9 mouse cellular contexts compared by ENCODE assay signal in genomic region chr4:138972139-138972826, GRCm38 (mm10). TPM values are rescaled to one million over a fixed set of nuclear protein-coding genes. Genes with fewer than 3 reads are reported as not detected.
A peak's percentile ranks its signal among the peaks of the same experiment; 100 is the strongest.
DNase-seq lines count a peak whose midpoint lies in the region; ATAC-seq lines count a peak whose summit lies in the region.
"Had no signal": no experiment of that assay in that cellular context is flagged by ENCODE, and none has a peak within 500 bp of the region (broad histone marks: within the 10 kb centered on the region; RNA-seq: fewer than 3 reads in every experiment).

No protein-coding gene starts in this region.

- 13% methylated on average over 20 of the region's 20 CpGs for WGBS in heart, embryonic 15.5 days
- 13% methylated on average over 20 of the region's 20 CpGs for whole genome bisulfite sequencing in lung, embryonic 16.5 days

- H3K36me3 ChIP-seq in heart, embryonic 15.5 days: no peaks in the 10 kb centered on the region
- H3K36me3 ChIP-seq in lung, embryonic 16.5 days (ENCODE audit: control insufficient read depth, insufficient read depth, low read length): no peaks in the 10 kb centered on the region

- peak overlapping the region; percentile 60 for H3K4me3 ChIP-seq in heart, embryonic 15.5 days
- H3K4me3 ChIP-seq in lung, embryonic 16.5 days (ENCODE audit: low read length): peak overlapping the region; percentile 71

- DNase-seq in CD4-positive, CD25-positive, alpha-beta regulatory T cell, adult 2 months (ENCODE audit: low read depth, low spot score): peak; percentile 63
- DNase-seq in adrenal gland, adult (ENCODE audit: inconsistent age in 2 of 2, low spot score in 1 of 2): peak; percentile 85 to 95
- DNase-seq in kidney, postnatal 10 days: peak; percentile 79
- peak; percentile 29 for DNase-seq in ovary, adult 18-20 months (ENCODE audit: low spot score)
- peak; percentile 56 for DNase-seq in urinary bladder, postnatal 25 days (ENCODE audit: low spot score)

- no peaks in the 10 kb centered on the region for H3K9me3 ChIP-seq in heart, embryonic 15.5 days (replicated peaks)
- H3K9me3 ChIP-seq in lung, embryonic 16.5 days (ENCODE audit: control insufficient read depth, low read length): no peaks in the 10 kb centered on the region

- peak overlapping the region; percentile 95 for H3K27ac ChIP-seq in heart, embryonic 15.5 days
- peak overlapping the region; percentile 95 for H3K27ac ChIP-seq in lung, embryonic 16.5 days (ENCODE audit: low read length)

- H3K27me3 ChIP-seq in heart, embryonic 15.5 days: no peaks in the 10 kb centered on the region
- no peaks in the 10 kb centered on the region for H3K27me3 ChIP-seq in lung, embryonic 16.5 days (ENCODE audit: control insufficient read depth, insufficient read depth, low read depth, low read length)

- peak overlapping the region; percentile 92 for H3K4me2 ChIP-seq in heart, embryonic 15.5 days
- H3K4me2 ChIP-seq in lung, embryonic 16.5 days (ENCODE audit: low read depth, low read length): peak overlapping the region; percentile 95

- peaks cover 19% of the 10 kb centered on the region for H3K4me1 ChIP-seq in heart, embryonic 15.5 days (replicated peaks)
- peaks cover 14% of the 10 kb centered on the region for H3K4me1 ChIP-seq in lung, embryonic 16.5 days (replicated peaks; ENCODE audit: control insufficient read depth, insufficient read depth, low read length)

- H3K9ac ChIP-seq in heart, embryonic 15.5 days: peak overlapping the region; percentile 86
- peak overlapping the region; percentile 95 for H3K9ac ChIP-seq in lung, embryonic 16.5 days (ENCODE audit: low read length)

- ATAC-seq in erythroid progenitor cell, adult 5-6 weeks (replicated peaks; ENCODE audit: low FRiP score, poor library complexity, severe bottlenecking): peak; percentile 58
- ATAC-seq in heart, embryonic 15.5 days (replicated peaks; ENCODE audit: insufficient number of reproducible peaks, insufficient read depth, low FRiP score, low read depth): peak; percentile 80
- ATAC-seq in lung, embryonic 16.5 days (ENCODE audit: low read depth): peak; percentile 69

RNA-seq across cellular contexts. Expression of gene Tmco4, which starts 0.4 kb away (rescaled TPM):
- total RNA-seq in erythroid progenitor cell, adult 5-6 weeks (2015; ENCODE audit: low replicate concordance): 0.42 and 1.8 TPM in 2 replicates
- 1.1 and 2.1 TPM in 2 replicates for total RNA-seq in erythroid progenitor cell, adult 5-6 weeks (2017; ENCODE audit: low replicate concordance)
- 6.9 and 7.1 TPM in 2 replicates for polyA plus RNA-seq in heart, embryonic 15.5 days (2015; fragmentation: Nextera tagmentation; extraction: Ambion mirVana)
- polyA plus RNA-seq in lung, embryonic 16.5 days (2015; fragmentation: Nextera tagmentation; extraction: Ambion mirVana): 6.3 and 6.8 TPM in 2 replicates

RNA-seq across cellular contexts. Expression of gene Rnf186, which starts 5.4 kb away (rescaled TPM):
- not detected in 2 replicates for total RNA-seq in erythroid progenitor cell, adult 5-6 weeks (2015; ENCODE audit: low replicate concordance)
- total RNA-seq in erythroid progenitor cell, adult 5-6 weeks (2017; ENCODE audit: low replicate concordance): not detected in 2 replicates
- 0.13 and 0.29 TPM in 2 replicates for polyA plus RNA-seq in heart, embryonic 15.5 days (2015; fragmentation: Nextera tagmentation; extraction: Ambion mirVana)
- polyA plus RNA-seq in lung, embryonic 16.5 days (2015; fragmentation: Nextera tagmentation; extraction: Ambion mirVana): 4.0 and 5.9 TPM in 2 replicates
- total RNA-seq: layer of hippocampus, postnatal 25 days had no signal

RNA-seq across cellular contexts. Expression of gene Otud3, which starts 58.5 kb away (rescaled TPM):
- total RNA-seq in erythroid progenitor cell, adult 5-6 weeks (2015; ENCODE audit: low replicate concordance): not detected in 2 replicates
- 0.13 and 0.83 TPM in 2 replicates for total RNA-seq in erythroid progenitor cell, adult 5-6 weeks (2017; ENCODE audit: low replicate concordance)
- polyA plus RNA-seq in heart, embryonic 15.5 days (2015; fragmentation: Nextera tagmentation; extraction: Ambion mirVana): 2.6 and 3.3 TPM in 2 replicates
- polyA plus RNA-seq in lung, embryonic 16.5 days (2015; fragmentation: Nextera tagmentation; extraction: Ambion mirVana): 3.1 TPM in 2 replicates

Comparison
In these comparisons a context has a peak if more than half of its experiments do, and no peak if none do; other contexts are left out.
1. Peak in every context shown above with its lines: DNase-seq, ATAC-seq, H3K4me3 ChIP-seq and H3K27ac ChIP-seq.
2. DNase-seq: peak in every context shown above with its lines; median percentile 90 in adrenal gland, adult; 79 in kidney, postnatal 10 days; 63 in CD4-positive, CD25-positive, alpha-beta regulatory T cell, adult 2 months; 56 in urinary bladder, postnatal 25 days; 29 in ovary, adult 18-20 months.